Mouse (Mus musculus): Measurements from ENCODE around the gene Dusp1. TPM values are rescaled to one million over a fixed set of nuclear protein-coding genes. Genes with fewer than 3 reads are reported as not detected.

Gene Dusp1
- 28.3 and 31.5 TPM in 2 replicates for polyA plus RNA-seq (2015; fragmentation: Nextera tagmentation; extraction: Ambion mirVana)

DNA sequence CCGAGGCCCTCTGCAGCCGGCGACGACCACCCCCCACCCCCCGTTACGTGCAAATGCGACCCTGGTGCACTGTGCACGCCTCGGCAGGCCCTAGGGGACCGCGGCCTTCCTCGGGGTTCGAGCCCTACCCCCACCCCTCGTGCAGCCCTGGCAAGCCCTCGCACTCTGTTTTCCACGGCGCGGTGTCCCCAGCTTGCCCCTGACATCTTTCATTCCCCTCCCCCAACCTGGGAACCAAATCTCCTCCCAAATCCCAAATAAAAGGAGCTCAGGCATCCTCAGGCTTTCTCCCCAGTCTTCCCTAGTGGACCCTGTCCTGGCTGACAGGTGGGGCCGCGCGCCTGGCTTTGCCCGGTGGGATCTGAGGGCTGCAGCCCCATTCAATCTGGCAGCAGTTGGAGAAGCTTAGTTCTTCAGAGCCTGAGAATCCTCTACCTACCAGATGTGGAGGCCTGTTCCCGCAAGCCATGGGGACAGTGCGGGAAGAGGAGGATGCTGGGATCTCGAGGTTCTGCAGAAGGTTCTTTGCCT is at the start of gene Dusp1:
Gene Dusp1 (minus strand): TSS at position 478 of the 531 bp plus-strand sequence.
- H3K27ac ChIP-seq, result peak within 1 kb of the TSS; percentile 63
- H3K27me3 ChIP-seq (ENCODE audit: insufficient read depth, low read length), result no peaks in the 10 kb centered on the region
- DNase-seq (ENCODE audit: low spot score) (no peak), ATAC-seq (replicated peaks; ENCODE audit: low FRiP score, low read depth) (peak; percentile 64)
- no peak for TF ChIP-seq CTCF (IDR thresholded peaks at IDR 0.05; ENCODE audit: low read depth)
- H3K36me3 ChIP-seq (ENCODE audit: insufficient read depth, low read length), result 0 out of 2 replicates have a peak, but pooled peaks cover 3% of the 10 kb centered on the region
- peak within 1 kb of the TSS; percentile 67 for H3K4me2 ChIP-seq (ENCODE audit: low read length)
- H3K4me1 ChIP-seq (replicated peaks; ENCODE audit: insufficient read depth, low read length), result peaks cover 28% of the 10 kb centered on the region
- peak within 1 kb of the TSS; percentile 83 for H3K9ac ChIP-seq (ENCODE audit: low read depth, low read length)
- 2% methylated on average over 25 of the region's 25 CpGs for WGBS
- H3K4me3 ChIP-seq (replicated peaks; ENCODE audit: low read depth, low read length), result peak within 1 kb of the TSS; percentile 63
- no peaks in the 10 kb centered on the region for H3K9me3 ChIP-seq (replicated peaks; ENCODE audit: low read length)

DNA sequence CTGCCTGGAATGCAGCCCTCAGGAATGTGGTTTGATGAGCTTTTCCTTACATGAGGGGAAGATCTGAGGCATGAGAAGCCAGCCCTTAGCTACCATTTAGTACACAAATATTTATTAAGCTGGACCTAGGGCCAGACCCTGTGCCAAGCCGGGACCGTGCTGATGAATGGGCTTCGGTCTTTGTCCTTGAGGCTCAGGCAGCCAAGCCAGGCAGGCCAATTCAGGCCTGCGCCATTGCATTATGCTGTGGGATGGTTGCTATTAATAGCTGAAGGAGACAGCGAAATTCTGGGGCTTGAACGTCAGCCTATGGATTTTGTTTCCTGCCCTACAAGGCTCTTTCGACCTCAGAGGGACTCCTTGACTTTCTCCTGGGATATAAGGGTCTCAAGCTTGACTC is 49.4 kb upstream of the Dusp1 start:
- H3K9me3 ChIP-seq (replicated peaks; ENCODE audit: low read length), result no peaks in the 10 kb centered on the region
- peaks cover 20% of the 10 kb centered on the region; the same call in 1 of the 2 replicates for H3K36me3 ChIP-seq (ENCODE audit: insufficient read depth, low read length)
- no peak overlapping the region for H3K9ac ChIP-seq (ENCODE audit: low read depth, low read length)
- DNase-seq (ENCODE audit: low spot score), result peak; percentile 44
- H3K27me3 ChIP-seq (ENCODE audit: insufficient read depth, low read length), result no peaks in the 10 kb centered on the region
- no peak overlapping the region for H3K4me3 ChIP-seq (replicated peaks; ENCODE audit: low read depth, low read length)
- peaks cover 11% of the 10 kb centered on the region; the same call in 1 of the 2 replicates for H3K4me1 ChIP-seq (replicated peaks; ENCODE audit: insufficient read depth, low read length)
- TF ChIP-seq CTCF (IDR thresholded peaks at IDR 0.05; ENCODE audit: low read depth), result no peak
- H3K4me2 ChIP-seq (ENCODE audit: low read length), result no peak overlapping the region
- peak overlapping the region; percentile 48 for H3K27ac ChIP-seq
- no peak for ATAC-seq (replicated peaks; ENCODE audit: low FRiP score, low read depth)
- 76% methylated on average over 7 of the region's 7 CpGs for WGBS

DNA sequence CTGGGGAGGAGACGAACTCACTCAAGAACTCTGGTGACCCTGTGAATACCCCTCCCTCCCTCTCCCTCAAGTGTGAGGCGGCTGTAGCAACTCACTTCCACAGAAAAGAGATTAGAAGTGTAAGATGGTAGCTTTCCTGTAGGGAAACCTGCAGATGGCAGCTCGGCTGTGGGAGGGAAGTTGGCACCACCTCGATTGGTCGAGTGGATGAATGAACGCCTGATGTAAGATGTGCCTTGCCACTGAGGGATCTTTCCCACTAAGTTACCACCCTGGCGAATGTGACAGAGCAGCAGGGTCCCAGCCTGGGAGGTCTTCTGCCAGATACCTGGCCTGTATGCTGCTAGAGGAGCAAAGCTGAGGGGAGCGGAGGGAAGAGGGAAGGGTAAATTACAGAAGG is 47.9 kb upstream of the Dusp1 start:
- Histone ChIP-seq H3K4me2 (ENCODE audit: low read length) (no peak overlapping the region), H3K9ac (ENCODE audit: low read depth, low read length) (no peak overlapping the region), H3K36me3 (ENCODE audit: insufficient read depth, low read length) (peaks cover 15% of the 10 kb centered on the region; the same call in 1 of the 2 replicates), H3K4me3 (replicated peaks; ENCODE audit: low read depth, low read length) (no peak overlapping the region), H3K27me3 (ENCODE audit: insufficient read depth, low read length) (no peaks in the 10 kb centered on the region), H3K4me1 (replicated peaks; ENCODE audit: insufficient read depth, low read length) (peaks cover 11% of the 10 kb centered on the region; the same call in 1 of the 2 replicates), H3K27ac (no peak overlapping the region), H3K9me3 (replicated peaks; ENCODE audit: low read length) (no peaks in the 10 kb centered on the region)
- ATAC-seq (replicated peaks; ENCODE audit: low FRiP score, low read depth) (no peak), DNase-seq (ENCODE audit: low spot score) (no peak)
- TF ChIP-seq CTCF (IDR thresholded peaks at IDR 0.05; ENCODE audit: low read depth), result no peak
- 90% methylated on average over 8 of the region's 8 CpGs for WGBS

DNA sequence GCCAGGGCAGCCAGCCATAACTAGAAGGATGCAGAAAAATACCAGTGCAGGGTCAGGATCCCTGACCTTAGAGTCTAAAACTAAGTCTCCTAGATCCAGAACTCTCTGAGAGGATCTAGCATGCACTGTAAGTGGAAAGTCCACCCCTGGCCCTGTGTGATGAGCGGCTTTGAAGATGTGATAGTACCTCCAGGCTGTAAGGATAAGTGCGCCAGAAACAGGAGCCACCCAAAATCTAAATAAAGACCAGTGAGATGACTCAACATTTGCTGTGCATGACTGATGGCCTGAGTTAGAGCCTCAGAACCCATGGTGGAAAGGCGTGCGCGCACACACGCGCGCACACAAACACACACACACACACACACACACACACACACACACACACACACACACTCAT is 46.9 kb upstream of the Dusp1 start:
- DNase-seq (ENCODE audit: low spot score), result no peak

DNA sequence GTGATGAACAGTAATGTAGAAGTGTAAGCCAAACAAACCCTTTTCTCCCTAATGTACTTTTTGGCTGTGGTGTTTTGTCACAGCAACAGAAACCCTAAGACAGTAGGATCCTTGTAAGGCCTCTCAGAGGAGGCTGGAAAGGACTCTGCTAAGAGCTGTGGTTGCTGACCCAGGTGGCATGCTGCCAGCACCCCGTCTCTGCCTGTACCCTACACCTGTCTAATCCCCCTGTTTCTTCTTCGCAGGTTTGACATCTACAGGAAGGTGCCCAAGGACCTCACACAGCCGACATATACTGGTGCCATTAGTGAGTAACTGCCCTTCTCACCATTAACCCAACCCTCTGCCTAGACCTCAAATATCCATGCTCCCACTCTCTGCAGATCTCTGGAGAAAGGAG is 46.4 kb upstream of the Dusp1 start:
- H3K36me3 ChIP-seq (ENCODE audit: insufficient read depth, low read length), result 0 out of 2 replicates have a peak, but pooled peaks cover 10% of the 10 kb centered on the region
- WGBS, result 87% methylated on average over 3 of the region's 3 CpGs
- no peaks in the 10 kb centered on the region for H3K9me3 ChIP-seq (replicated peaks; ENCODE audit: low read length)
- DNase-seq (ENCODE audit: low spot score) (no peak), ATAC-seq (replicated peaks; ENCODE audit: low FRiP score, low read depth) (no peak)
- no peak for TF ChIP-seq CTCF (IDR thresholded peaks at IDR 0.05; ENCODE audit: low read depth)
- H3K4me2 ChIP-seq (ENCODE audit: low read length), result no peak overlapping the region
- no peak overlapping the region for H3K9ac ChIP-seq (ENCODE audit: low read depth, low read length)
- H3K27me3 ChIP-seq (ENCODE audit: insufficient read depth, low read length), result no peaks in the 10 kb centered on the region
- no peak overlapping the region for H3K27ac ChIP-seq
- peaks cover 11% of the 10 kb centered on the region; the same call in 1 of the 2 replicates for H3K4me1 ChIP-seq (replicated peaks; ENCODE audit: insufficient read depth, low read length)
- no peak overlapping the region for H3K4me3 ChIP-seq (replicated peaks; ENCODE audit: low read depth, low read length)

More for the DNA sequence above, 46.9 kb upstream of the Dusp1 start:
- 97% methylated on average over 8 of the region's 8 CpGs for WGBS
- 0 out of 2 replicates have a peak, but pooled peaks cover 10% of the 10 kb centered on the region for H3K36me3 ChIP-seq (ENCODE audit: insufficient read depth, low read length)
- H3K27ac ChIP-seq, result no peak overlapping the region
- no peak overlapping the region for H3K4me3 ChIP-seq (replicated peaks; ENCODE audit: low read depth, low read length)
- no peak overlapping the region for H3K4me2 ChIP-seq (ENCODE audit: low read length)
- H3K27me3 ChIP-seq (ENCODE audit: insufficient read depth, low read length), result no peaks in the 10 kb centered on the region
- H3K4me1 ChIP-seq (replicated peaks; ENCODE audit: insufficient read depth, low read length), result peaks cover 11% of the 10 kb centered on the region; the same call in 1 of the 2 replicates
- H3K9ac ChIP-seq (ENCODE audit: low read depth, low read length), result no peak overlapping the region
- ATAC-seq (replicated peaks; ENCODE audit: low FRiP score, low read depth), result no peak
- H3K9me3 ChIP-seq (replicated peaks; ENCODE audit: low read length), result no peaks in the 10 kb centered on the region
- TF ChIP-seq CTCF (IDR thresholded peaks at IDR 0.05; ENCODE audit: low read depth), result no peak

DNA sequence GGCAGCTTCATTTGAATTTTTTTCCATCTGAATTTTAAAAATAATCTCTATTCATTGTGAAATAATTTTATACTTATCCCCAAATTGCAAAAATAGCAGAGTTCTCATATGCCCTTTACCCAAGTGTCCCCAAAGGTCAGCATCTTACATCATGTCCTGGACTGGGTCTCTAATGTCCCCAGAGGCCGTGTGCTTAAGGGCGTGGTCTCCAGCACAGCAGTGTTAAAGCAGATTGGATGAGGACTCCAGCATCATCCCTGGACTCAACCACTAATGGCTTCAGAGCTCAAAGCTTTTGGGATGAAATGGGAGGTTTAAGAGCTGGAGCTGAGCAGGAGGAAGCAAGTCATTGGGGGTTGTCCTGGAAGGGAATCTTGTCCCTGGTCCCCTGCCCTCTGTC is 44.6 kb upstream of the Dusp1 start:
- no peaks in the 10 kb centered on the region for H3K27me3 ChIP-seq (ENCODE audit: insufficient read depth, low read length)
- H3K27ac ChIP-seq, result no peak overlapping the region
- H3K4me1 ChIP-seq (replicated peaks; ENCODE audit: insufficient read depth, low read length), result peaks cover 29% of the 10 kb centered on the region
- H3K36me3 ChIP-seq (ENCODE audit: insufficient read depth, low read length), result 0 out of 2 replicates have a peak, but pooled peaks cover 10% of the 10 kb centered on the region
- ATAC-seq (replicated peaks; ENCODE audit: low FRiP score, low read depth), result no peak
- no peak overlapping the region for H3K9ac ChIP-seq (ENCODE audit: low read depth, low read length)
- no peak for TF ChIP-seq CTCF (IDR thresholded peaks at IDR 0.05; ENCODE audit: low read depth)
- H3K4me3 ChIP-seq (replicated peaks; ENCODE audit: low read depth, low read length), result no peak overlapping the region
- 69% methylated on average over 2 of the region's 2 CpGs for WGBS
- no peak for DNase-seq (ENCODE audit: low spot score)
- H3K9me3 ChIP-seq (replicated peaks; ENCODE audit: low read length), result no peaks in the 10 kb centered on the region
- H3K4me2 ChIP-seq (ENCODE audit: low read length), result no peak overlapping the region

Data from kidney, postnatal 0 days (tissue).